Mouse (Mus musculus): ENCODE data around the gene Elp5. TPM values are rescaled to one million over a fixed set of nuclear protein-coding genes. Genes with fewer than 3 reads are reported as not detected.
"Not testable (repeated sequence)": the region's sequence is repeated elsewhere in the genome, so short reads cannot be mapped to it uniquely, and the experiment has no call there.

Gene Elp5
- polyA plus RNA-seq, 1 experiment from 2014 or later: 29.9 TPM

GRCm38 (mm10) chr11:69966860-69967517 is 15.3 kb downstream of the Elp5 start:
- no peaks in the 10 kb centered on the region for H3K79me2 ChIP-seq (ENCODE audit: inconsistent target)
- WGBS (ENCODE audit: missing documents): 43% methylated on average over 14 of the region's 17 CpGs
- H3K4me3 ChIP-seq (ENCODE audit: inconsistent target): no peak overlapping the region
- peaks cover 23% of the 10 kb centered on the region; the same call in 1 of the 2 replicates for H3K36me3 ChIP-seq (ENCODE audit: inconsistent target)
- H3K27ac ChIP-seq: no peak overlapping the region

GRCm38 (mm10) chr11:69966006-69966859 is 16.1 kb downstream of the Elp5 start:
- H3K79me2 ChIP-seq (ENCODE audit: inconsistent target): no peaks in the 10 kb centered on the region
- H3K36me3 ChIP-seq (ENCODE audit: inconsistent target): peaks cover 21% of the 10 kb centered on the region; the same call in 1 of the 2 replicates
- no peak overlapping the region for H3K27ac ChIP-seq
- H3K4me3 ChIP-seq (ENCODE audit: inconsistent target): no peak overlapping the region
- WGBS (ENCODE audit: missing documents): 6% methylated on average over 54 of the region's 59 CpGs

GRCm38 (mm10) chr11:69965271-69966005 is 16.9 kb downstream of the Elp5 start:
- no peak overlapping the region for H3K4me3 ChIP-seq (ENCODE audit: inconsistent target)
- no peaks in the 10 kb centered on the region for H3K79me2 ChIP-seq (ENCODE audit: inconsistent target)
- H3K27ac ChIP-seq: no peak overlapping the region
- peaks cover 19% of the 10 kb centered on the region; the same call in 1 of the 2 replicates for H3K36me3 ChIP-seq (ENCODE audit: inconsistent target)
- 9% methylated on average over 48 of the region's 49 CpGs for WGBS (ENCODE audit: missing documents)

DNA sequence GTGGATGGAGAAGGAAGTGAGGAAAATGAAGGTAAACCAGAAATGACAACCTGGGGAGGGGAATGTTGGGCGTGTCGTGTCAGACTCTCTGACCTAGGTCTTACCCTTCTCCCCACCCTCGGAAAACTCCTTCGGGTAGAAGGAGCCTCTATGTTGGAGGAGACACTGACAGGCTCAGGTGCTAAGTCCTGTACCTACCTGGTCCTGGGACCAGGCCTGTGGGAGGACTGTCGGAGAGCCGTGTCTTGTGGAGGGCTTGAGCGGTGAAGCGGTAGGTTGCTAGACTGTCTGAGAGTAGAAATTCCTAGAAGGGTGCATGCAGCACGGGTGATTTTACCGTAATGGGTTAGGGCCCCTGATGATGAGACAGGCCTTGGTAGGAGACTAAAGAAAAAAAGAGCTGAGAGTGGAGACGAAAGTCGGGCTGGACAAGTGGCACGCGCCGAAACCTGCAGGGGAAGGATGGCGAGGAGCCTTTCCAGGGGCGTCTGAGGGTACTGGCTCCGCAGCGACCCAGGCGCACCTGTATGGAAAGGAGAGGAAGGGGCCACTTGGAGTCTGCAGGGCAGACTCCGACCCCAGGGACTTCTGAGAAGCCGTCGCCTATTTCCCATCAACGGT is 17.6 kb downstream of the Elp5 start, which contains the start of gene Cldn7:
Gene Cldn7 (plus strand): TSS at position 130 of the 621 bp plus-strand sequence.
- Histone ChIP-seq H3K79me2 (ENCODE audit: inconsistent target) (no peaks in the 10 kb centered on the region), H3K27ac (no peak within 1 kb of the TSS), H3K36me3 (ENCODE audit: inconsistent target) (peaks cover 15% of the 10 kb centered on the region; the same call in 1 of the 2 replicates), H3K4me3 (ENCODE audit: inconsistent target) (no peak within 1 kb of the TSS)
- WGBS (ENCODE audit: missing documents): 42% methylated on average over 24 of the region's 24 CpGs

- H3K79me2 ChIP-seq (ENCODE audit: inconsistent target): no peaks in the 10 kb centered on the region
- no peak overlapping the region for H3K27ac ChIP-seq
- WGBS (ENCODE audit: missing documents): 4% methylated on average over 5 of the region's 5 CpGs
- no peak overlapping the region for H3K4me3 ChIP-seq (ENCODE audit: inconsistent target)
- H3K36me3 ChIP-seq (ENCODE audit: inconsistent target): no peaks in the 10 kb centered on the region
These were observed 20.5 kb downstream of the Elp5 start for GRCm38 (mm10) chr11:69961841-69962240.

DNA sequence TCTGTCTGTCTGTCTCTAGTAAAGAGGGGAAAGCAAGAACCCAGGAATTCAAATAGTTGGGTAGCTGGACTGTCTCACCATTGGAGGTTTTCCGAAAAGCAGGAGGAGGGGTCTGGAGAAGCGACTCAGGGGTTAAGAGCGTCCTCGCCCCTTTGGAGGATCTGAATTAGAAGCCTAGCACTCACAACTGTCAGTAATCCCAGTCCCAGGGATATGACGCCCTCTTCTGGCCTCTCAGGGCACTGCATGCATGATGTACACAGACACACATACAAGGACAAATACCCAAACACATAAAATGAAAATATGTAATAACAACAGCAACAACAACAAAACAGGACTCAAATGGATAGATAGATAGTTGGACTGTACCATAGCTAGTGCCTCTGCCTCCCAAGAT is 21.7 kb downstream of the Elp5 start:
- Histone ChIP-seq H3K27ac (no peak overlapping the region), H3K36me3 (ENCODE audit: inconsistent target) (no peaks in the 10 kb centered on the region), H3K4me3 (ENCODE audit: inconsistent target) (no peak overlapping the region), H3K79me2 (ENCODE audit: inconsistent target) (no peaks in the 10 kb centered on the region)
- WGBS (ENCODE audit: missing documents): 69% methylated on average over 5 of the region's 5 CpGs

- no peak overlapping the region for H3K27ac ChIP-seq
- WGBS (ENCODE audit: missing documents): 100% methylated on average over 1 of the region's 1 CpGs
- H3K36me3 ChIP-seq (ENCODE audit: inconsistent target): no peaks in the 10 kb centered on the region
- H3K4me3 ChIP-seq (ENCODE audit: inconsistent target): no peak overlapping the region
- no peaks in the 10 kb centered on the region for H3K79me2 ChIP-seq (ENCODE audit: inconsistent target)
These were observed 26.1 kb downstream of the Elp5 start for GRCm38 (mm10) chr11:69956218-69956617.

GRCm38 (mm10) chr11:69955618-69956017 is 26.7 kb downstream of the Elp5 start:
- H3K36me3 ChIP-seq (ENCODE audit: inconsistent target); H3K27ac ChIP-seq; H3K79me2 ChIP-seq (ENCODE audit: inconsistent target); H3K4me3 ChIP-seq (ENCODE audit: inconsistent target): not testable (repeated sequence)
- 72% methylated on average over 2 of the region's 4 CpGs for WGBS (ENCODE audit: missing documents)

GRCm38 (mm10) chr11:69953267-69953915 is 28.9 kb downstream of the Elp5 start:
- 46% methylated on average over 9 of the region's 11 CpGs for WGBS (ENCODE audit: missing documents)
- no peak overlapping the region for H3K4me3 ChIP-seq (ENCODE audit: inconsistent target)

DNA sequence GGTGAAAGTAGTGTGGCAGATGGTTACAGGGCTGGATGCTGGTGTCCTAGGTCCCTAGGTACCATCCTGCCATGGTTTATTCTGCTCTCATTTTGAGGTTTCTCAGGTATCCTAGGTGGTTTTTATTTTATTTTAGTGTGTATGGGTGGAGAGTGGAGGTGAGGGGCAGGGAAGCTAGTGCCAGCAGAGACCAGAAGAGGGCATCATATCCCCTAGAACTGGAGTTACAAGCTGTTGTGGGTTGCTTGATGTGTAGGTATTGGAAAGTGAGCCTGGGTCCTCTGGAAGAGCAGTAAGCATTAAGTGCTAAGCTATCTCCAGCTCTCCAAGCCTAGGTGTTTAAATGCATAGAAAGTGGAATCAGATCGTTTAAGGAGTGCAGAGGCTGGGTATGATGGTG is 30.0 kb downstream of the Elp5 start:
- Histone ChIP-seq H3K4me3 (ENCODE audit: inconsistent target) (no peak overlapping the region), H3K27ac (no peak overlapping the region), H3K36me3 (ENCODE audit: inconsistent target) (no peaks in the 10 kb centered on the region), H3K79me2 (ENCODE audit: inconsistent target) (no peaks in the 10 kb centered on the region)
- WGBS (ENCODE audit: missing documents): 45% methylated on average over 1 of the region's 1 CpGs

More at GRCm38 (mm10) chr11:69953267-69953915, 28.9 kb downstream of the Elp5 start:
- no peaks in the 10 kb centered on the region for H3K79me2 ChIP-seq (ENCODE audit: inconsistent target)
- H3K27ac ChIP-seq: no peak overlapping the region
- H3K36me3 ChIP-seq (ENCODE audit: inconsistent target): no peaks in the 10 kb centered on the region

DNA sequence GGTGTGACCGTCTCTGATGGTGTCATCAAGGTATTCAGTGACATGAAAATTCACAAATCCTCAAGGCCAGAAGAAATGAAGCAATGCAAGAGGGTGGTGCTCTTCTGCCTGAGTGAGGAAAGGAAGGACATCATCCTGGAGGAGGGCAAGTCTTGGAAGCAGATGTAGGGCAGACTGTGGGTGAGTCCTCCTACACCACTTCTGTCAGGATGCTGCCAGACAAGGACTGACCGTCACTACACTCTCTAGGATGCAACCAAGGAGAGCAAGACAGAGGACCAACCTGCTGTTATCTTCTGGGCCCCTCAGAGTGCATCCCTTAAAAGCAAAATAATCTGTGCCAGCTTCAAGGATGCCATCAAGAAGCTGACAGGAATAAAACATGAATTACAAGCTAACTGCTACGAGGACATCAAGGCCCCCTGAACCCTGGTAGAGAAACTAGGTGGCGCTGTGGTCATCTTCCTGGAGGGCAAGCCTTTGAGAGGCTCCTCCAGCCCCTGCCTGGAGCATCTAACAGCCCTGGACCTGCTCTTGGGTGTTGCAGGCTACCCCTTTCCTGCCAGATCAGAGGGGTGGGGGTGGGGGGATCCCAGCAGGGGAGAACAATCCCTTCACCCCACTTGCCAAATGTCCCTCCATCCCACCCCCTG is 31.4 kb downstream of the Elp5 start:
- Histone ChIP-seq H3K27ac (no peak overlapping the region), H3K79me2 (ENCODE audit: inconsistent target) (no peaks in the 10 kb centered on the region), H3K4me3 (ENCODE audit: inconsistent target) (no peak overlapping the region), H3K36me3 (ENCODE audit: inconsistent target) (no peaks in the 10 kb centered on the region)
- 58% methylated on average over 4 of the region's 4 CpGs for WGBS (ENCODE audit: missing documents)

DNA sequence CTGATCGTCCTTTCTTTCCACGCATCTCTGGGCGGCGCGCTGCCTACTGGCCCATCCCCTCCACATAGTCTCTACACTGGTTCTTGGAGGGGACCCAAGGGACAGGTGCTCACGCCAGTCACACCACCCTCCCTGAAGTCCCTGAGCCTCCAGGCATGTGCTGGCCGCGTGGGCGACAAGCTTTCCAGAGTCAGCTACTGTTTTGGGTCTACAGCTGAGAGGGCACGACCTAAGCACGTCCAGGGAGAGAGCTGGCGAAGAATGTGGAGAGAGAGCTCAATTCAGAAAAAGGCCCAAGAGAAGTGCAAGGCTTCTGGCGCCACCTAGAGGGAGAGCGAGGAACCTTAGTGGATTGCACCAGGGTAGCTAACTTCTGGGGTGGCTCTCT is 33.6 kb downstream of the Elp5 start:
- WGBS (ENCODE audit: missing documents): 2% methylated on average over 13 of the region's 14 CpGs
- Histone ChIP-seq H3K79me2 (ENCODE audit: inconsistent target) (no peaks in the 10 kb centered on the region), H3K4me3 (ENCODE audit: inconsistent target) (peak overlapping the region; percentile 1; the same call in 1 of the 2 replicates), H3K36me3 (ENCODE audit: inconsistent target) (no peaks in the 10 kb centered on the region), H3K27ac (no peak overlapping the region)

DNA sequence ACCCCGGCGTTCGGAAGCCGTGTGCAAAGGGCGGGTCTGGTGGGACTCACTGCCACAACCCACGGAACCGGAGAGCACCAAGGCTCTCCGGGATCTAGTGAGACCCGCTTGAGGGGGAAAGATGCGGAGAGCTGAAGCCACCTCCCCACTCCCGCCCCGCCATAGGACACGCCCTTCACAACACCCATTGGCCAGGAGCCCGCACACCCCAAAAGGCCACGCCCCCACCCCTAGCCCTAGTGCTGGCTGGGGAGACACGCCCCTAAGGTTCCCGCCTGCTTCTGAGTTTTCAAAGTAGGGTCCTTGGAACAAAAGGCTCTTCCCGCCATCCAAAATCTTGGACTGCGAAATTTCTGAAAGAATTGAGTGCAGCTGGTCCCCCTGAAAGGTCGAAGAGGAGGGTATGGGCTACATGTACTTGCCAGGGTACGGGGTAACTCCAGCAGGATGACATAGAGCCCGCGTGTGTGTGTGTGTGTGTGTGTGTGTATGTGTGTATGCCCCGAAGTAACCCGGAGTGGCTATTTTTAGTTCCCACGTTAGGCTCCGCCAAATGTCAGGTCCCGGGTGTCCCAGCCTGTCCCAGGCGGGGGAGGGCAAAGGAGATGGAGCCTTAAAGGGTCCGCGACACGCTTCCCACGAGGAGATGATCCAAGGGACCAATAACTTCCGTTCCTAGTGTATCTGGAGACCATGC is 34.1 kb downstream of the Elp5 start, which contains the start of gene Slc2a4:
Gene Slc2a4 (minus strand): TSS at position 123 of the 697 bp plus-strand sequence.
- Histone ChIP-seq H3K4me3 (ENCODE audit: inconsistent target) (peak within 1 kb of the TSS; percentile 1; the same call in 1 of the 2 replicates), H3K36me3 (ENCODE audit: inconsistent target) (no peaks in the 10 kb centered on the region), H3K79me2 (ENCODE audit: inconsistent target) (no peaks in the 10 kb centered on the region), H3K27ac (no peak within 1 kb of the TSS)
- 2% methylated on average over 29 of the region's 34 CpGs for WGBS (ENCODE audit: missing documents)

Measured in macrophage (primary cell).